Mouse (Mus musculus) ES-E14 (cell line): ENCODE results near the gene Ceacam18.

Experiments used
- CHD2 ChIP-seq: IDR thresholded peaks from 2 replicates; pipeline ENCODE4 v1.6.1; 2014; ENCODE audit warnings: mild to moderate bottlenecking, low read depth, low read length, inconsistent platforms
- MAFK ChIP-seq: IDR thresholded peaks from 2 replicates; pipeline ENCODE4 v1.6.1; 2014; ENCODE audit warnings: mild to moderate bottlenecking, low read depth, low read length, inconsistent platforms; ENCODE audit not compliant: insufficient read depth
- ZNF384 ChIP-seq: IDR thresholded peaks from 2 replicates; pipeline ENCODE4 v1.6.1; 2012; ENCODE audit warnings: low read depth, low read length, inconsistent platforms

GRCm38 (mm10) chr7:43685088-43685487, 50.6 kb downstream of the Ceacam18 start:
- TF ChIP-seq MAFK: no peak
- no peak for TF ChIP-seq ZNF384
- TF ChIP-seq CHD2: no peak
